Mouse (Mus musculus) adrenal gland, postnatal 4 days (tissue): ENCODE measurements around the gene 4933416C03Rik. TPM values are rescaled to one million over a fixed set of nuclear protein-coding genes. Genes with fewer than 3 reads are reported as not detected.

Experiments used
- DNase-seq, 2 experiments: peaks; one replicate each; pipeline ENCODE4 v3.0.0; 2021 to 2022; ENCODE audit warnings: low spot score in 2 of 2, mixed read lengths in 2 of 2
- long read RNA-seq, 2 experiments: library from polyadenylated mRNA; stranded (forward); transcript quantifications; one replicate each; pipeline ENCODE4 v2.0.0; 2021
- total RNA-seq, 2 experiments: library from RNA; stranded (reverse); gene quantifications; 2 replicates each; pipeline ENCODE4 v1.2.3; 2021

4933416C03Rik gene
- total RNA-seq: not detected
- long read RNA-seq, experiment 1: 0 reads
- long read RNA-seq, experiment 2: 0 reads

DNA sequence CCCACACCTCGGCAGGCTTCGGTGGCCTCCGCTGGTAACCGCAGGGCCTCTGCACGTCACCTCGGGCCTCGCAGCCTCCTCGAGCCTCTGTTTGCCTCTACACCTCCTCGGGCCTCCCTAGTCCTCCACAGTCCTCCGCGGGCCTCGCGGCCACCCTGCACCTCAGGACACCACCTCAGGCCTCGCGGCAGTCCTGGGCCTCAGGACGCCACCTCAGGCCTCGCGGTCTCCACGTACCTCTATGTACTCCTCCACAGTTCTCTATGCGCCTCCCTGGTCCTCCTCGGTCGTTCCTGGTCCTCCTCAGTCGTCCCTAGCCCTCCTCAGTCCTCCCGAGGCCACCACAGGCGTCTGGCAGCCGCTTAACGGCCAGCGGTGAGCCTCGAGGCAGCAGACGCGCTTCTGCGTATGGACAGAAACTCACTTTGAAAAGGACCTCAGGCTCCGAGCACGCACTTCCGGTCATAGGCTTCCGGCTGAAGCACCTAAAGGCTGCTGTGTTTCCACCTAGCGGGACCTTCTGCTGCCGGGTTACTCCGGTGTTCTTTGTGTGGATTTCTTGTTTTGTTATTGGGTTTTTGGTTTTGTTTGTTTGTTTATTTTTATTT lies at the start of gene 4933416C03Rik:
TSS of gene 4933416C03Rik (minus strand) at position 51 of the 608 bp plus-strand sequence.
- no peak for DNase-seq

GRCm38 (mm10) chr10:116162338-116162737 lies 48.6 kb upstream of the 4933416C03Rik start:
- no peak for DNase-seq

- DNase-seq: no peak
Measured at GRCm38 (mm10) chr10:116156699-116157098, 43.0 kb upstream of the 4933416C03Rik start.

DNA sequence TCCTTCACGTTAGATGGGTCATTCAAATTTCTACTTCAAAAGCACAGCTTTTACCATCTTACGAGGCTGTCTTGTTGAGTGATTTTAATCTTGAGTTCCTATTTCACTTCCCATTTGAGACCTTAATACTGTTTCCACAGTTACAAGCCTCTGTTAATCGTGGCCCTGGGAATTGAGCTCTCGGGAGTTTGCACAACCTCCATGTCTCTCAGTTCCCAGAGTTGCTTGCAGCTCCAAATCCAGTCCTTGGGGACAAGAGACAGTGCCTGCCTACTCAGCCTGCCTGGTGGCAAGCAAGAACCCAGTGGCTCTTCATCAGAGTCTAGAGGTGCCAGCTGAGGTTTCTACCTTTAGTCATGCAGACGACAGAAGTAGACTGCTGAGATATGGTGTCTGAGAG lies 41.0 kb upstream of the 4933416C03Rik start:
- no peak for DNase-seq

DNA sequence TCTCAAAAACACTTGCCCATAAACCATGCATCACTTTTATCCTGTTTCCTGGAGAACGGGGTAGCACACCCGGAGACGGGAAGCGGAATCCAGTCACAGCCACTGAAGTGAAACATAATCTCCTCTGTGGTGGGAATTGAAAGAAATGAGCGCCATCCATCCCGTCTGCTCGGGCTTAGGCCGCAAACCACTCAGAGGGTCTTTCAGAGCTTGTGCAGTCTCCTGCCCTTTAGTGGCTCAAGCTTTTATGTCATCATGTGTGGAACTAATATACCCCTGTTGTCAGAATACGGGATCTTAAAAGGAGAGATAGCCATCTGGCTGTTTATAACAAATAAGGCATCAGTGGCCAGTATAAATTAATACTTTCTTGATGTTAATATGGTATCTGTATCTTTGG lies 32.4 kb upstream of the 4933416C03Rik start:
- no peak for DNase-seq

GRCm38 (mm10) chr10:116143684-116144083 lies 30.0 kb upstream of the 4933416C03Rik start:
- DNase-seq: no peak

DNA sequence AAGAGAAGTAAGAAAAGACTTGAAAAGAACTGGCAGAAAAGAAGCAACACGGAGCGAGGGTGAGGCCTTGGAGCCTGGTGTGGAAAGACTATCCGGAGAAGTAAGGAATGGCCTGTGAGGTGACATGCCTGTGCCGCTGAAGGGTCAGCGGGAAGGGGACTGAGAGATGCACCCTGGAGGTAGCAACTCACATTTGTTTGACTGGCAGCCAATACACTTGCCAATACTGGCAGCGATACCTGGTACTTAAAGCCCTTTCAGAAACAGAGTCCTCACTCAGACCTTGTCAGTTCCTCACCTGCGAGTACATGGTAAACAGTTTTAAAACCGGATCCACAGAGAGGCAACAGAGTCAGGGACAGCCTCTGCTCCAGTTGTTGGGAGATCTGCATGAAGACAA lies 26.5 kb upstream of the 4933416C03Rik start:
- DNase-seq: no peak

DNA sequence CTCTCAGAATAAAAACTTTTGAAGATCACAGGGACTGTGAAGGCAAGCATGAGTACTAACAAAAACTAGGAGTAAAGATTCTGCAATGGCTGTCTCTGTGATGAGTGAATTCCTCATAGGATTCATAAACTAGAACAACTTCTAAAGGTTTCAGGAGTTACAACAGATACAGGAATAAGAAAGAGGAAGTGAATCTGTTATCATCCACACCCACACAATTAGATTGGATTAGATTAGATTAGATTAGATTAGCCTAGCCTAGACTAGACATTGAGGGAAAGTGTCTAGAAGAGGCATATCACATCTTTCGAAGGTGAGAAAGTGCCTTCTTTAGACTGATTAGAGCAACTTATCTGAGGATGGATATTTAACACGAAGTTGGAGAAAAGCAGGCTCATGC lies 21.5 kb upstream of the 4933416C03Rik start:
- no peak for DNase-seq

- no peak for DNase-seq
Measured at GRCm38 (mm10) chr10:116132233-116132632, 18.5 kb upstream of the 4933416C03Rik start.

GRCm38 (mm10) chr10:116131223-116131622 lies 17.5 kb upstream of the 4933416C03Rik start:
- DNase-seq: no peak

- no peak for DNase-seq
Measured at GRCm38 (mm10) chr10:116130401-116130800, 16.7 kb upstream of the 4933416C03Rik start.

DNA sequence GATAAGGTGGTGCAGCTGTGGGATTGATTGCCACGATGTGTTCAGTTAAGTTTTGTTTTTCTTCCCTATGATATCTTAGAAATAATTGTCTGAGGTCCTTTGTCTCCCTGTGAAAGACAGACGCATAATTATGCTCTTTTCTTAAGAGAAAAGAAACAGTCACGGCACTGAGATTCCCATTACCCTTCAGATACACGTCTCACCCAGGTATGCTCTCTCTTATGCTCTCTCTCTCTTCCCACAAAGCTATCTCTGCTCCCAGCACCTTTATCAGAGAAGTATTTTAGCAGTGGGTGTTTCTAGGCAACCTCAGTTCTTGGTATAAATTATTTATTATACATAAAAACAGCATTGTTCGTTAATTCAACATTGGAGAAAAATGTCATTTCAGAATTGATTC lies 11.6 kb upstream of the 4933416C03Rik start:
- no peak for DNase-seq

DNA sequence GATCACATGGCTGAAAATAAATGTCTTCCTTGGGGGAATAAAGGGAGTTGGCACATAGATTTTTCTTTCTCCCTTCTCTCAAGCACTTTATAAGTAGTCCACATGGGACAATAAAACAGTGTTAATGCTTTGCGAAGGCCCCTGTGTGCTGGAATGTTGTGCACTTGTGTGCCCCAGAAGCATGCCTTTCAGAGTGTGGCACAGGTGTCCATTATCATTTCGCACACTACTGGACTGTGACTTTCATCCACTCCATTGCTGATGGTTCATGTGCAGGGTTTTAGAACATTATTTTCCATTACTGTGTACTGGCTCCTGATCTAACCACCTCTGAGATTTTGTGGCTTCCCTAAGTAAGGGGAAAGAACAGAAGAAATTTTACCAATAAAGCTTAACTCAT lies 10.1 kb upstream of the 4933416C03Rik start:
- no peak for DNase-seq

DNA sequence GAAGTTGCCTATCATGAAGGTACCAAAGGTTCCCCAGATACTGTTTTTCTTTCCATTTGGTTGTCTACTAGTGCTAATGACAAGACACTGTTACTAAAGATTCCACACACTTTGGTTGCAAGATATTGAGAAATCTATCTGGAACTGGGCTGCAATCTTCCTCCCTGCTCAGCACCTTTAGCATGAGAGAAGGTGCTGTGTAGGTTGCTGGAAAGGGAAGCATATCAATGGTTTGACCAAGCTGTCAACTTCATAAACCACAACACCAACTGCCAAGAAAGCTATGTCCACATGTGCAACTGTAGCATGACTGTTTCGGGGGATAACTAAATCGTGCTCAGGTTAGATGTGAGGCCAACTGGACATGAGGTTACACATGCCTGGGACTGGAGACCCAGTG lies 7.7 kb upstream of the 4933416C03Rik start:
- DNase-seq: no peak

DNA sequence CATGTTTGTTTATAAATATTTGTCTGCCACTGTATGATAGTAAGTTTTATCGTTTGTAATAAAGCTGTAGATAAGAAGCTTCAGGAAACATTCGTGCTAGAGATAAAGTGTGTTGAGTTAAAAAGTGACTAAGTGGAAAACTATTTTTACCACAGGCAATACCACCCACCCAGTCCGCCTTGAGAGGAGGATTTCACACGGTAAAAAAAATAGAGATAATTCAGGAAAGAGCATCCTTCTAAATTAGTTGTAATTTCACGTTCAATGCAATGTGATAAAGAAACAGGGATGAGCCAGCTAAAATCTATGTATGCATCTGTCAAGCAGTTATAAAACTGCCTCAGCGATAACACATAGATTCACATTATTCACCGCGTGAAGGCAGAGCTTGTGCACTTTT lies 3.3 kb upstream of the 4933416C03Rik start:
- no peak for DNase-seq

DNA sequence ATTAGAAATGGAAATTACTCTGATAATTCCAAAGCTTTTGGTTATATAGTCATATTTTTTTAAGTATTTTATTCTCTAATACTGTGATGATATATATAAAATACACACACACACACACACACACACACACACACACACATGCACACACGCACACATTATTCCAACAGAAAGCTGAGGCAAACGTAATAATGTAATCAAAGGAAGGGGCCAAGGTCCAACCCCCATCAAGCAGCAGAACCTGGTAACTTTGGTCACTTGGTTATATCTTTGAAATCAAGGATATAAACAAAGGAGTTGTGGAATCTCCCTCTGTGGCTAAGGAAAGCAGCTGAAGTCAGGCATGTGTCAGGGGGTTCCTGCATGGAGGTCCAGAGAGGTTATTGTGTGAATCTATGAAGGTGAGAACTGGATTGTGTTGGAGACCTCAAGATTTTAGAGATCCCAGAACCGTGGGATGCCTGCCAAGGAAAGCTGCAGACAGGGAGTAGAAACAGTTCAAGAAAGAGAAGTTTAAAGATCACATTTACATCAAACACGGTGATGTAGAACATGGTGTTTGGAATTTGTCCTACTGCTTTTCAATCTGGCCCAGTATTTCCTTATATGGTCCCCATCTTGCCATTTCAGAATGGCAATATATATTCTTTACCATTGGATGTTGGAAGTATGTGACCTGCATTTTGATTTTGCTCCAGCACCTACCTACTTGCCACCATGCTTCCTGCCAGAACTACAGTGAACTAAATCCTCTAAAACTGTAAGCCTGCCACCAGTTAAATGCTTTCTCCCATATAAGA lies 2.4 kb upstream of the 4933416C03Rik start:
- DNase-seq: no peak

GRCm38 (mm10) chr10:116112868-116113267 lies 849 bp downstream of the 4933416C03Rik start:
- DNase-seq: no peak

DNA sequence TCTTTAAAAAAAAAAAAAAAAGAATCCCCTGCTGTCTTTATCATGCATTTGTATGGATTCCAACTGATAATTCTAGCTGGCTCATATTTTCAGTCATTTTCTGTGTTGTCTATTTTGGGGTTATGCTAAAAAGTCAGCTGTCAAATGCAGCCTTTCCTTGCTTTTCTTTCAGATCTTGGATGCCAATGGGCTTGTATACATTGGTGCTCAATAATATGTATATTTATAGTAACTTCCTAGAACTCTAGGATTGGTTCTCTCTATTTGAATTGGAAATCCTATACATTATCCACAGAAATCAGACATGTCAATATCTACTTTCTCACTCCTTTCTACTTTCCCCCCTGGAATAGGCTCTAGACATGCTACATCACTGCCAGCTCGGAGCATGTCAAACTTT lies 5.0 kb downstream of the 4933416C03Rik start:
- DNase-seq: no peak

DNA sequence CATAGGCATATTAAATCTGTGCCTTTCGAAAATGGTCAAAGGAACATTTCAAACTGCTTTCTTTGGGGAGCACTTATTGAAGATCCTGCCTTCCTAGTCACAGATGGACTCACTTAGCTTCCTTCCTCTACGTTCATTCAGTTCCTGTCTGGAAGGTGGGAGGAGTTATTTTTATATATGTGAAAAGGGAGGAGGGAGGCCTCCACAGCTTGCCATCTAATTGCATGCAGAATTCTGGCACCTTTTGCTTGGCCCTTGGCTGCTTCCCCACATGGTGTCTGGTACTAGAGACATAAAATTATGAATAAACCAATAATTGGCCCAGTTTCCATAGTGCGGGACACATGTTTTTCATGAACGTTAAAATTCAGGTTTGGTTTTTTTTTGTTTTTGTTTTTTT lies 5.5 kb downstream of the 4933416C03Rik start:
- no peak for DNase-seq

- no peak for DNase-seq
Measured at GRCm38 (mm10) chr10:116098470-116098869, 15.2 kb downstream of the 4933416C03Rik start.

DNA sequence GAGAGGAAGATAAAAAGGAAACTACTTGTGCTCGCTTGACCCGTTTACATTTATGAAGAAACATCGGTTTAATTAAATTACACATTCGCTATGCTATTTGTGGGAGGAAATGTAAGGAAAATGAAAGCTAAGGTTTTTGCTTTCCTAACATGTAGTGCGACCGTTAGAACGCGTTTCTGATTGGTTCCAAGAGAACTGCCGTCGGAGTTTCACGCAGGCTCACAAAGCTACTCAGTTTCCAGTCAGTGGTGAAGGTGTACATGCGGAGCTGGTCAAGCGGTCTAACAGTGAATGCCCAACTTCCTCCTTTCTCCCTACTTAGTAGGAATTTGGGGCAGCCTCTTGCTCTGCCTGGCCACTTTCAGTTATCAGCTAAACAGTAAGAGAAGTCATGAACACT lies 17.3 kb downstream of the 4933416C03Rik start:
- no peak for DNase-seq

DNA sequence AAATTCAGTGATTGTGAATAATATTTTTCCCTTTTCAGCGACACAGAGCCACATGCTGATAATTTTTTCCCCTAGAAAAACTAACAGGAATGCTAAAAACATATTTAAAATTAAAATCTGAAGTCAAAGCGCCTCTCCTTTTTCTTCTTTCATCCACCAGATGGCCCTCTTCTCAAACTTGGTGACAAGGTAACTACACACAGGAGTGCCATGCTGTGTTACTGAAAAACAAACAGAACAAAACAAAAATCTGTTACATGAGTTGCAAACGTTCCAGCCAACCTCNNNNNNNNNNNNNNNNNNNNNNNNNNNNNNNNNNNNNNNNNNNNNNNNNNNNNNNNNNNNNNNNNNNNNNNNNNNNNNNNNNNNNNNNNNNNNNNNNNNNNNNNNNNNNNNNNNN lies 29.8 kb downstream of the 4933416C03Rik start:
- DNase-seq: no peak

- DNase-seq: no peak
Measured at GRCm38 (mm10) chr10:116080841-116081240, 32.9 kb downstream of the 4933416C03Rik start.
